Mouse (Mus musculus) adrenal gland, postnatal 4 days (tissue): ENCODE results near the gene Sbk2. TPM values are rescaled to one million over a fixed set of nuclear protein-coding genes. Genes with fewer than 3 reads are reported as not detected.

Source experiments
- DNase-seq, 2 experiments: peaks; one replicate each; pipeline ENCODE4 v3.0.0; 2021 to 2022; ENCODE audit warnings: low spot score in 2 of 2, mixed read lengths in 2 of 2
- total RNA-seq, 2 experiments: library from RNA; stranded (reverse); gene quantifications; 2 replicates each; pipeline ENCODE4 v1.2.3; 2021

Sbk2 gene
- total RNA-seq, 2 experiments from 2014 or later: 0.50 to 0.90 TPM

DNA sequence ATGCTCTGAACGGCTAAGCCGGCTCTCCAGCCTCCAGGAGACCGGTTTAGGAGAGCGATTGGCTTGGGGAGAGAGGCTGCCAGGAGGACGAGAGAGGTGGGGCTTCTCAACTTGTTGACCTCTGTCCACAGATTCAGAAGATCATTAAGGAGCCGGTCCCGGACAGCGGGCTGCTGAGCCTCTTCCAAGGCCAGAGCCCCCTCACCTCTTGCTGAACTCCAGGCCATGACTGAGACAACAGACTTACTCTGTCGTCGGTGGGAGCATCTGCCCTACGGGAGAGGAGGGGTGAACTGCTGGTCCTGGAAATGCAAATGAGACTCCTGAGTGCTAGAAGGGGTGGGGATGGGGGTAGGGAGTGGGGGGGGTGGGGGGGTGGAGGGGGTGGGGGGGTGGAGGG, 69.0 kb downstream of the Sbk2 start:
- no peak for DNase-seq

Other genes starting within 250 kb of the Sbk2 start
- under 1 TPM; 0.11 to 0.25 TPM for gene Tmem150b, start 239.2 kb downstream of the Sbk2 start, total RNA-seq
- 10 to 100 TPM; 89.8 to 94.8 TPM for gene Kmt5c, start 224.3 kb downstream of the Sbk2 start, total RNA-seq
- 10 to 100 TPM; 36.6 to 40.4 TPM for gene Cox6b2, start 211.3 kb downstream of the Sbk2 start, total RNA-seq
- gene Fam71e2, start 193.1 kb downstream of the Sbk2 start, total RNA-seq: not detected
- gene Il11, start 181.5 kb downstream of the Sbk2 start, total RNA-seq: under 1 TPM; 0.14 to 0.31 TPM
- not detected for gene Tmem190, start 181.5 kb downstream of the Sbk2 start, total RNA-seq
- gene Tmem238, start 174.8 kb downstream of the Sbk2 start, total RNA-seq: 1 to 10 TPM; 7.1 to 9.0 TPM
- gene Rpl28, start 171.5 kb downstream of the Sbk2 start, total RNA-seq: 1,000 to 10,000 TPM; 1,263 to 1,302 TPM
- gene Ube2s, start 151.8 kb downstream of the Sbk2 start, total RNA-seq: 100 to 1,000 TPM; 140 to 156 TPM
- gene Shisa7, start 119.7 kb downstream of the Sbk2 start, total RNA-seq: 1 to 10 TPM; 4.4 to 6.1 TPM
- 10 to 100 TPM; 11.6 to 16.4 TPM for gene Isoc2b, start 94.1 kb downstream of the Sbk2 start, total RNA-seq
- gene Isoc2a, start 87.3 kb downstream of the Sbk2 start, total RNA-seq: 10 to 100 TPM; 22.6 to 22.8 TPM
- gene Gm36210, start 57.9 kb downstream of the Sbk2 start, total RNA-seq: under 1 TPM in 1 of 2 experiments, not detected in 1; 0.39 TPM
- gene Zfp628, start 49.2 kb downstream of the Sbk2 start, total RNA-seq: 10 to 100 TPM; 24.4 to 26.9 TPM
- 10 to 100 TPM in 1 of 2 experiments, 1 to 10 TPM in 1; 9.9 to 10.1 TPM for gene Nat14, start 42.4 kb downstream of the Sbk2 start, total RNA-seq
- gene Ssc5d, start 38.6 kb downstream of the Sbk2 start, total RNA-seq: 10 to 100 TPM; 11.8 to 12.1 TPM
- under 1 TPM; 0.20 to 0.28 TPM for gene Sbk3, start 6.8 kb upstream of the Sbk2 start, total RNA-seq
- gene Zfp579, start 31.8 kb upstream of the Sbk2 start, total RNA-seq: 10 to 100 TPM; 34.1 to 35.2 TPM
- gene Zfp524, start 50.0 kb upstream of the Sbk2 start, total RNA-seq: 10 to 100 TPM; 10.6 to 11.1 TPM
- gene Fiz1, start 50.3 kb upstream of the Sbk2 start, total RNA-seq: 10 to 100 TPM; 39.6 to 40.5 TPM
- not detected for gene Gm44973, start 51.1 kb upstream of the Sbk2 start, total RNA-seq
- gene Zfp865, start 56.0 kb upstream of the Sbk2 start, total RNA-seq: 10 to 100 TPM; 40.1 to 41.8 TPM
- 1 to 10 TPM; 2.7 to 4.4 TPM for gene Ccdc106, start 56.1 kb upstream of the Sbk2 start, total RNA-seq
- not detected for gene 4632433K11Rik, start 69.7 kb upstream of the Sbk2 start, total RNA-seq
- 1 to 10 TPM; 7.0 to 7.1 TPM for gene Zfp784, start 74.0 kb upstream of the Sbk2 start, total RNA-seq
- gene Zfp580, start 87.1 kb upstream of the Sbk2 start, total RNA-seq: 10 to 100 TPM; 19.9 to 23.6 TPM
- 100 to 1,000 TPM; 207 to 230 TPM for gene U2af2, start 97.7 kb upstream of the Sbk2 start, total RNA-seq
- gene Epn1, start 115.8 kb upstream of the Sbk2 start, total RNA-seq: 100 to 1,000 TPM; 166 to 167 TPM
- not detected for gene Rfpl4, start 152.5 kb upstream of the Sbk2 start, total RNA-seq
- 1 to 10 TPM in 1 of 2 experiments, under 1 TPM in 1; 0.82 to 1.0 TPM for gene Rasl2-9, start 161.5 kb upstream of the Sbk2 start, total RNA-seq
- gene Vmn1r55, start 185.3 kb upstream of the Sbk2 start, total RNA-seq: not detected
- gene Vmn1r56, start 232.3 kb upstream of the Sbk2 start, total RNA-seq: not detected